Mouse (Mus musculus): ENCODE data around the gene Gpha2. TPM values are rescaled to one million over a fixed set of nuclear protein-coding genes. Genes with fewer than 3 reads are reported as not detected.

The Gpha2 gene
- polyA plus RNA-seq, 1 experiment = not detected

DNA sequence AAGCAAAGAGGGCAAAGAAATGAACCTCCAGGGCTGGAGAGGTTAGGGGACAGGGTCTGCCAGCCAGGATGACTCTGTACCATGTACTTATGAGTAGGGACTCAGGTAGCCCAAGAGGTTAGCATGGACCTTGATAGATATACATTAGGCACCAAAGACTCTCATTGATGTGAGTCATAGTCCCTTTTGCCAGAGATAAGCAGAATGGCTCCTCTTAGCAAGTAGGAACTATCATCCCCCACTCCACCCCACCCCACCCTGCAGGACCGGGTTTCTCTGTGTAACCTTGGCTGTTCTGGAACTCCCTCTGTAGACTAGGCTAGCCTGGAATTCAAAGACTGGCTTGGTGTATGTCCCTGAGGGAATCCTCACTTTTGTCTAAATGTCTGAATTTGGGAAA is 14.0 kb downstream of the Gpha2 start:
- no peak for TF ChIP-seq POLR2A (IDR thresholded peaks at IDR 0.05; ENCODE audit: low read depth, low read length)
- TF ChIP-seq CTCF (IDR thresholded peaks at IDR 0.05; ENCODE audit: borderline replicate concordance, insufficient read depth, low read length) = no peak

DNA sequence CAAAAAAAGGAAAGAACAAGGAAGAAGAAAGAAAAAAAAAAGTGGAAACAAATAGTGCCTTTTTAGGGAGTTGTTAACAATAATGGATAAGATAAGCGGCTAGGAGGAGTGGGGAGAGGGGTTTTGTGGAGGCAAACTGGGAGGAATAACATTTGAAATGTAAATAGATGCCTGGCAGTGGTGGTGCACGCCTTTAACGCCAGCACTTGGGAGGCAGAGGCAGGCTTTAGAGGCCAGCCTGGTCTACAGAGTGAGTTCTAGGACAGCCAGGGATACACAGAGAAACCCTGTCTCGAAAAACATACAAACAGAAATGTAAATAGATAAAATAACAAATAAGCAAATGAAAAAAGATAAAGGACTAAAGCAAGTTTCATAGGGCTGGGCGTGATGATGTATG is 14.5 kb downstream of the Gpha2 start:
- H3K4me3 ChIP-seq (ENCODE audit: insufficient read depth, low read length) = no peak overlapping the region
- H3K4me1 ChIP-seq (ENCODE audit: control insufficient read depth, insufficient read depth, low read length) = no peaks in the 10 kb centered on the region
- no peak overlapping the region for H3K27ac ChIP-seq (ENCODE audit: insufficient read depth, low read length)
- no peak for TF ChIP-seq CTCF (IDR thresholded peaks at IDR 0.05; ENCODE audit: borderline replicate concordance, insufficient read depth, low read length)
- TF ChIP-seq POLR2A (IDR thresholded peaks at IDR 0.05; ENCODE audit: low read depth, low read length) = no peak

More for the DNA sequence above, 14.0 kb downstream of the Gpha2 start:
- Histone ChIP-seq H3K4me3 (ENCODE audit: insufficient read depth, low read length) (no peak overlapping the region), H3K27ac (ENCODE audit: insufficient read depth, low read length) (no peak overlapping the region), H3K4me1 (ENCODE audit: control insufficient read depth, insufficient read depth, low read length) (no peaks in the 10 kb centered on the region)

DNA sequence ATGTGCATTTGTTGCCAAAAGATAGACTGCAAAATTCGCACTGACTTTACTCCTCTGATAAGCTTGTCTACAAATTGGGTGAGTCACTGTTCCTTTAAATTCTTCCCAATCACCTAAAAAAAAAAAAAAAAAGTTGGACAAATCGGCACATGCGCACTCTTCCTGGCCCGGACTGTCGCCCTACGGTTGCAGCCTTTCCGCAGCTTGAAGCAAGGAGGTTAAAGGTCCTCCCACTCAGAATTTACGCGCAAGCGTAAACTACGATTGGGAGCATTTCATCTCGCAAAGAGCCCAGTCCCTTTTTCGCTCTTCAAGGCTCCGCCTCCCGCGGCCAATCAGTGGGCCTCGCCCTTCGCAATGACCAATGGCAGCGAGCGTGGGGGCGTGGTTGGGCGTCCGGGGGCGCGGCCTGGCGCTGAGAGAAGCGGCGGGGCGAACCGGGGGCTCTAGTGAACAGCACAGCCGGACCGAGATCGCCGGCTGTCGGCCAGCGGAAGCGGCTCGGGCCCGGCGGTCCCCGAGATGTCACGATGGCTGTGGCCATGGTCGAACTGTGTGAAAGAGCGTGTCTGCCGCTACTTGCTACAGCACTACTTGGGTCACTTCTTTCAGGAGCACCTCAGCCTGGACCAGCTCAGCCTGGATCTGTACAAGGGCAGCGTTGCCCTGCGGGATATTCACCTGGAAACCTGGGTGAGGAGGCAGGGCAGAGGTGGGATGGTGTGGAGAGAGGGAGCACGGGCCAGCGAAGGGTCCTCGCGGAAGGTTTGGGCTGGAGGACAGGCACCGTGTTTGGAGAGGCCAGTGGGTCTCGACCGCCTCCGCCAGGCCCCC is 15.3 kb downstream of the Gpha2 start, which contains the start of gene Atg2a:
Atg2a (plus strand) TSS at position 395 of the 834 bp plus-strand sequence.
- H3K27ac ChIP-seq (ENCODE audit: insufficient read depth, low read length) = no peak within 1 kb of the TSS
- peak within 1 kb of the TSS; percentile 74 for H3K4me3 ChIP-seq (ENCODE audit: insufficient read depth, low read length)
- H3K4me1 ChIP-seq (ENCODE audit: control insufficient read depth, insufficient read depth, low read length) = no peaks in the 10 kb centered on the region
- TF ChIP-seq POLR2A (IDR thresholded peaks at IDR 0.05; ENCODE audit: low read depth, low read length) = peak; percentile 83
- TF ChIP-seq CTCF (IDR thresholded peaks at IDR 0.05; ENCODE audit: borderline replicate concordance, insufficient read depth, low read length) = no peak

DNA sequence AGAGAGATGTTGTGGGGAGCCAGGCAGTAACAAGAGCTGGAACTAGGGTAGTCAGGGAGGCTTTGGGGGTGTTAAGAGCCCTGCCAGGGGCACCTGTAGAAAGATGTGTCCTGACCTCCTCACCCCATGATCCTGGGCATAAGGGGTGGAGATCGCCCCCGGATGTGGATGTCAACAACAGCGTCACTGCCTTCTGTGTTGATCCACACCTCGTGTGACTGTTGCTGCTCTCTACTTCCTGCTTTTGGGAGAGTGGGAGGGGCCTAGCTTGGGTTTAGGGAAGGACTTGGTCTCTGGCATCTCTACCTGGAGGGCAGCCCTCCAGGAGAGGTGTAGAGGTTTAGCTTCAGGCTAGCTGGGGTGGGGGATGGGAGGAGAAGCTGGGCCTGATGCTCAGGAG is 16.1 kb downstream of the Gpha2 start:
- H3K27ac ChIP-seq (ENCODE audit: insufficient read depth, low read length) = no peak overlapping the region
- H3K4me1 ChIP-seq (ENCODE audit: control insufficient read depth, insufficient read depth, low read length) = no peaks in the 10 kb centered on the region
- peak overlapping the region; percentile 74 for H3K4me3 ChIP-seq (ENCODE audit: insufficient read depth, low read length)
- TF ChIP-seq POLR2A (IDR thresholded peaks at IDR 0.05; ENCODE audit: low read depth, low read length) (peak; percentile 41; the same call in 1 of the 2 replicates), CTCF (IDR thresholded peaks at IDR 0.05; ENCODE audit: borderline replicate concordance, insufficient read depth, low read length) (no peak)

DNA sequence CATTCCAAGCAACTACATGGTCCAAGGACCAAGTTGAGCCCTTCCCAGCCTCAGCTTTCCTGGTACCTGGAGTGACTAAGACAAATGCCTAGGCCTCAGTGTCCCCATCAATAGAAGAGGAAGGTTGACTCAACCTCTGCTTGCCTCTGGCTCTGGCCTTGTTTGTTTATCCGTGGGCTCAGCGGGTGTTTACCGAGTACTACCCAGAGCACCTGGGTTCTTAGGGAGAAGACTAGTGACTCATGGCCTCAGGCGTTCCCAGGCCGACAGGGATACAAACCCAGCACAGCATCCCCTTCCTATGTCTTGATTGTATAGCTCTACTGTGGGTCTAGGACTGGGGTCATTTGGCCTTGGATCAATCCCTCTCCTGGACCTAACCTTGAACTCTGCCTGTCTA is 17.0 kb downstream of the Gpha2 start:
- no peak overlapping the region for H3K4me3 ChIP-seq (ENCODE audit: insufficient read depth, low read length)
- no peak for TF ChIP-seq POLR2A (IDR thresholded peaks at IDR 0.05; ENCODE audit: low read depth, low read length)

DNA sequence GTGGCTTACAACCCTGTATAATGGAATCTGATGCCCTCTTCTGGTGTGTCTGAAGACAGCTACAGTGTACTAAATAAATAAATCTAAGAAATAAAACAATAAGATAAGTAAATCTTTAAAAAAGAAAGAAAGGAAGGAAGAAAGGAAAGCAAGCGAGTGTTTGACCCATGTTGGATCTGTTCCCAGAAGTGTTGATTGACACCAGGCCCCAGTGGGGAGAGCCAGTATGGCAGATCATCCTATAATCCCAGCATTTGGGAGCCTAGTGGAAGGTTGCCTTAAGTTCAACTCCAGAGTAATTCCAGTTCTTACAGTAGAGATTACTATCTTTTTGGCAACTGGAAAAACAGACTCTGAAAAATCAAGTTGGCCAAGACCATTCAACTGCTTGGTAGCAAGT is 19.6 kb downstream of the Gpha2 start:
- Histone ChIP-seq H3K27ac (ENCODE audit: insufficient read depth, low read length) (no peak overlapping the region), H3K4me1 (ENCODE audit: control insufficient read depth, insufficient read depth, low read length) (no peaks in the 10 kb centered on the region), H3K4me3 (ENCODE audit: insufficient read depth, low read length) (no peak overlapping the region)
- no peak for TF ChIP-seq CTCF (IDR thresholded peaks at IDR 0.05; ENCODE audit: borderline replicate concordance, insufficient read depth, low read length)
- TF ChIP-seq POLR2A (IDR thresholded peaks at IDR 0.05; ENCODE audit: low read depth, low read length) = no peak

More for the DNA sequence above, 17.0 kb downstream of the Gpha2 start:
- Histone ChIP-seq H3K4me1 (ENCODE audit: control insufficient read depth, insufficient read depth, low read length) (no peaks in the 10 kb centered on the region), H3K27ac (ENCODE audit: insufficient read depth, low read length) (no peak overlapping the region)

DNA sequence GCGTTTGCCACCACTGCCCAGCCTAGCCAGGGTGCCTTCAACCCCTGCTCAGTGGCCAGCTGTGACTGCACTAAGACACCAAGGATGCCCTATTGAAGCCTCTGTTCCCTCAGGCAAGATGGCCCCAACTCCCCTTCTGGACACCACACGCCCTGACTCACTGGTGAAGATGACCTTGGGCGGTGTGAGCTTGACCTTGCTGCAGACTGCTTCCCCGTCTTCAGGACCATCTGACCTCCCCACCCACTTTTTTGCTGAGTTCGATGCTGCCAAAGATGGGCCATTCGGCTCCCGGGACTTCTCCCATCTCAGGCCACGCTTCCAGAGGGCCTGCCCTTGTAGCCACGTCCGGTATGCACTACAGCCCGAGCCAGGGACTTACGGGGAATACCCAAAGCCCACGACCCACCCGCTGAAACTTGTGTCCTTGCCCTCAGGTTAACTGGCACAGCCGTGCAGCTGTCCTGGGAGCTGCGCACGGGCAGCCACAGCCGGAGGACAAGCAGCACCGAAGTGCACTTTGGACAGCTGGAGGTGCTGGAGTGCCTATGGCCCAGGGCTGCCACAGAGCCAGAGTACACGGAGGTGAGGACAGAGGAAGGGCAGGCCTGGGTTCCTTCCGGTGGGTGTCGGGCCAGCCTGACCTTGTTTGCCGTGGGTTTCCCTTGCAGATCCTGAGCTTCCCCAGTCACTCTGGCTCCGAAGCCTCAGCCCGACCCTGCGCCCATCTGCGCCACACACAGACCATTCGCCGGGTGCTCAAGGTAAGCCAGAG is 21.5 kb downstream of the Gpha2 start:
- Histone ChIP-seq H3K27ac (ENCODE audit: insufficient read depth, low read length) (no peak overlapping the region), H3K4me3 (ENCODE audit: insufficient read depth, low read length) (no peak overlapping the region), H3K4me1 (ENCODE audit: control insufficient read depth, insufficient read depth, low read length) (no peaks in the 10 kb centered on the region)
- no peak for TF ChIP-seq CTCF (IDR thresholded peaks at IDR 0.05; ENCODE audit: borderline replicate concordance, insufficient read depth, low read length)
- TF ChIP-seq POLR2A (IDR thresholded peaks at IDR 0.05; ENCODE audit: low read depth, low read length) = no peak

DNA sequence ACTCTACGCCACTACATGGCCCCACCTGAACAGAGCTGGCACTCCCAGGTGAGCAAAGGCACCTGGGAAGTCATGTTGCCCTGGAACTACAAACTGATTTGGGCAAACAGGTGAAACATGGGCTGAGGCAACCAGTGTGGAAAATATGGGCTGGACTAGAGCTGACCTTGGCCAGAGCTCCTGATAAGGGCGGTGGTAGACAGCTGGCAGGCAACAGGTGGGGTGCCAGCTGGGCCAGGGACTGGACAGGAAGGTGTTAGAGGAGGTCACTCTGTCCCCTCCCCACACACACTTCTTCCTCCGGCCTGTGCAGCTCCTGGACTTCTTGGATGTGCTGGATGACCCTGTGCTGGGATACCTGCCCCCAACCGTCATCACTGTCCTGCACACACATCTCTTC is 26.8 kb downstream of the Gpha2 start:
- Histone ChIP-seq H3K27ac (ENCODE audit: insufficient read depth, low read length) (no peak overlapping the region), H3K4me1 (ENCODE audit: control insufficient read depth, insufficient read depth, low read length) (peaks cover 2% of the 10 kb centered on the region; the same call in 1 of the 2 replicates), H3K4me3 (ENCODE audit: insufficient read depth, low read length) (no peak overlapping the region)
- no peak for TF ChIP-seq CTCF (IDR thresholded peaks at IDR 0.05; ENCODE audit: borderline replicate concordance, insufficient read depth, low read length)
- no peak for TF ChIP-seq POLR2A (IDR thresholded peaks at IDR 0.05; ENCODE audit: low read depth, low read length)

DNA sequence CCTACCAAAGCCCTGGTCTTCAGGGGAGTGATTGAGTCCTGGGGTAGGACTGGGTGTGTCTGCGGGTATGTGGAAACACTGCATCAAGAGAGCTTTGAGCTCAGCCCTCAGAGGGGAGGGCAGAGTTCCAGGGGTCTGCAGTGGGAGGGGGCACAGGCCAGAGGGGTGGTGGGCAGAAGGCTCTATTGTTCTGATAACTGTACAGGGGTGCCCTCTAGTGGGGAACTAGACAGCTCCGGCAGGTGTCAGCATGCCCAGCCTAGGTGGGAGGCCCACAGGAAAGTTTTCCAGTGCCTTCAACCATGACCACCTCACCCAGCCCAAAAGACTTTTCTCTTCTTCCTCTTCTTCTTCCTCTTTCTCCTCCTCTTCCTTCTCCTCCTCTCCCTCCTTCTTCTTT is 34.2 kb downstream of the Gpha2 start:
- Histone ChIP-seq H3K4me1 (ENCODE audit: control insufficient read depth, insufficient read depth, low read length) (no peaks in the 10 kb centered on the region), H3K27ac (ENCODE audit: insufficient read depth, low read length) (no peak overlapping the region), H3K4me3 (ENCODE audit: insufficient read depth, low read length) (no peak overlapping the region)
- TF ChIP-seq CTCF (IDR thresholded peaks at IDR 0.05; ENCODE audit: borderline replicate concordance, insufficient read depth, low read length) = 0 out of 2 replicates have a peak, but pooled peaks have one; percentile 14
- TF ChIP-seq POLR2A (IDR thresholded peaks at IDR 0.05; ENCODE audit: low read depth, low read length) = no peak

DNA sequence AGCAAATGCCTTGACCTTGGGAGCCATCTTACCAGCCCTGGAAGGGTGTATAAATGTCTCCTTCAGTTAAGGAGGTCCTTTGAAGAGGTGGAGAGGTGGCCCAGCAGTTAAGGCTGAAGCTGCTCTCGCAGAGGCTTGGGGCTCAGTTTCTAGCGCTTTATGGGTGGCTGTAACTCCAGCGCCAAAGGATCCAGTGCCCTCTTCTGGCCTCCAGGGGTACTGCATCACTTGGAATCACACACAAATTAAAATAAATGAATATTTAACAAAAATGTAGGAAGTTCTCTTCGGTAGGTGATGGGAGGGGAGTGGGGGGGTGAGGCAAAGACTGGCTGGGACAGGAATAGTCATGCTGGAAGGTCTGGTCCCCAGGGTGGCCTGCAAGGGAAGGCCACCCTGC is 34.8 kb downstream of the Gpha2 start:
- Histone ChIP-seq H3K4me1 (ENCODE audit: control insufficient read depth, insufficient read depth, low read length) (no peaks in the 10 kb centered on the region), H3K4me3 (ENCODE audit: insufficient read depth, low read length) (no peak overlapping the region), H3K27ac (ENCODE audit: insufficient read depth, low read length) (no peak overlapping the region)
- TF ChIP-seq POLR2A (IDR thresholded peaks at IDR 0.05; ENCODE audit: low read depth, low read length) = no peak
- TF ChIP-seq CTCF (IDR thresholded peaks at IDR 0.05; ENCODE audit: borderline replicate concordance, insufficient read depth, low read length) = no peak

Measured in embryonic fibroblast, embryonic 13.5 days (primary cell).